Mouse (Mus musculus) ES-Bruce4 (cell line): ENCODE results near the gene Tent4b. TPM values are rescaled to one million over a fixed set of nuclear protein-coding genes. Genes with fewer than 3 reads are reported as not detected.

Source experiments
- H3K27ac ChIP-seq: 2 replicates; pipeline ENCODE4 v1.5.1; 2012; ENCODE audit warnings: low read length, inconsistent platforms; ENCODE audit not compliant: insufficient read depth
- H3K27me3 ChIP-seq: 2 replicates; pipeline ENCODE4 v1.6.1; 2012; ENCODE audit warnings: mild to moderate bottlenecking, low read length, inconsistent platforms; ENCODE audit not compliant: control insufficient read depth, poor library complexity, insufficient read depth, severe bottlenecking
- H3K36me3 ChIP-seq: 2 replicates; pipeline ENCODE4 v1.6.1; 2012; ENCODE audit warnings: inconsistent platforms, mild to moderate bottlenecking, low read length, moderate library complexity; ENCODE audit not compliant: control insufficient read depth, poor library complexity, insufficient read depth, severe bottlenecking
- H3K4me1 ChIP-seq: one replicate; pipeline ENCODE4 v1.8.1; 2011; ENCODE audit warnings: low read length; ENCODE audit not compliant: control insufficient read depth, insufficient read depth
- H3K4me3 ChIP-seq: 2 replicates; pipeline ENCODE4 v1.5.1; 2011; ENCODE audit warnings: low read depth, mild to moderate bottlenecking, low read length
- H3K9ac ChIP-seq: 2 replicates; pipeline ENCODE4 v1.6.1; 2012; ENCODE audit warnings: low read depth, mild to moderate bottlenecking, inconsistent platforms; ENCODE audit not compliant: poor library complexity, severe bottlenecking
- H3K9me3 ChIP-seq: replicated peaks from 2 replicates; pipeline ENCODE4 v1.6.1; 2012; ENCODE audit warnings: mild to moderate bottlenecking, low read length, inconsistent platforms; ENCODE audit not compliant: control insufficient read depth, poor library complexity, insufficient read depth, severe bottlenecking
- CTCF ChIP-seq: IDR thresholded peaks from one replicate; pipeline ENCODE4 v1.8.1; 2011; ENCODE audit warnings: low read depth, low read length
- EP300 ChIP-seq: IDR thresholded peaks from 2 replicates; pipeline ENCODE4 v1.6.1; 2011; ENCODE audit warnings: low read depth, low read length; ENCODE audit not compliant: insufficient read depth
- POLR2A ChIP-seq: IDR thresholded peaks from one replicate; pipeline ENCODE4 v1.8.1; 2011; ENCODE audit warnings: low read length; ENCODE audit not compliant: insufficient read depth
- polyA plus RNA-seq: library from polyadenylated mRNA; stranded (reverse); fragments of >200 nt; gene quantifications from 2 replicates; pipeline ENCODE4 v1.2.4, GENCODE M21; 2011; ENCODE audit warnings: low read depth; ENCODE audit not compliant: missing spikeins, insufficient read depth, insufficient read length

Tent4b gene
- polyA plus RNA-seq, 1 experiment = 45.2 TPM

GRCm38 (mm10) chr8:88274090-88274489 lies 75.1 kb downstream of the Tent4b start:
- Histone ChIP-seq H3K27me3 (peaks cover 2% of the 10 kb centered on the region), H3K27ac (no peak overlapping the region), H3K9me3 (no peaks in the 10 kb centered on the region), H3K4me3 (no peak overlapping the region), H3K4me1 (no peaks in the 10 kb centered on the region), H3K36me3 (no peaks in the 10 kb centered on the region), H3K9ac (no peak overlapping the region)
- TF ChIP-seq POLR2A (no peak), EP300 (no peak), CTCF (no peak)

GRCm38 (mm10) chr8:88279220-88279619 lies 80.2 kb downstream of the Tent4b start:
- Histone ChIP-seq H3K27ac (no peak overlapping the region), H3K27me3 (no peaks in the 10 kb centered on the region), H3K4me1 (no peaks in the 10 kb centered on the region), H3K9me3 (no peaks in the 10 kb centered on the region), H3K4me3 (no peak overlapping the region), H3K36me3 (no peaks in the 10 kb centered on the region), H3K9ac (no peak overlapping the region)
- no peak for TF ChIP-seq EP300
- TF ChIP-seq CTCF = no peak
- TF ChIP-seq POLR2A = no peak

GRCm38 (mm10) chr8:88279670-88280069 lies 80.7 kb downstream of the Tent4b start:
- Histone ChIP-seq H3K9ac (no peak overlapping the region), H3K27ac (no peak overlapping the region), H3K4me1 (no peaks in the 10 kb centered on the region), H3K36me3 (no peaks in the 10 kb centered on the region), H3K27me3 (no peaks in the 10 kb centered on the region), H3K9me3 (no peaks in the 10 kb centered on the region), H3K4me3 (no peak overlapping the region)
- TF ChIP-seq EP300 (no peak), CTCF (no peak), POLR2A (no peak)

- Histone ChIP-seq H3K4me1 (no peaks in the 10 kb centered on the region), H3K4me3 (no peak overlapping the region), H3K27ac (no peak overlapping the region), H3K27me3 (no peaks in the 10 kb centered on the region), H3K9me3 (no peaks in the 10 kb centered on the region), H3K9ac (no peak overlapping the region), H3K36me3 (no peaks in the 10 kb centered on the region)
- no peak for TF ChIP-seq CTCF
These were observed 81.9 kb downstream of the Tent4b start for GRCm38 (mm10) chr8:88280904-88281303.

GRCm38 (mm10) chr8:88282684-88283083 lies 83.7 kb downstream of the Tent4b start:
- no peaks in the 10 kb centered on the region for H3K36me3 ChIP-seq
- no peak overlapping the region for H3K27ac ChIP-seq
- no peak for TF ChIP-seq EP300
- H3K4me3 ChIP-seq = no peak overlapping the region
- H3K4me1 ChIP-seq = no peaks in the 10 kb centered on the region
- no peaks in the 10 kb centered on the region for H3K27me3 ChIP-seq
- no peaks in the 10 kb centered on the region for H3K9me3 ChIP-seq
- no peak overlapping the region for H3K9ac ChIP-seq

- Histone ChIP-seq H3K9ac (no peak overlapping the region), H3K27me3 (no peaks in the 10 kb centered on the region), H3K27ac (no peak overlapping the region), H3K4me3 (no peak overlapping the region), H3K4me1 (no peaks in the 10 kb centered on the region), H3K36me3 (no peaks in the 10 kb centered on the region), H3K9me3 (no peaks in the 10 kb centered on the region)
- TF ChIP-seq EP300 (no peak), POLR2A (no peak), CTCF (no peak)
These were observed 84.5 kb downstream of the Tent4b start for GRCm38 (mm10) chr8:88283243-88284115.
